Mouse (Mus musculus) midbrain, embryonic 15.5 days (tissue): Measurements from ENCODE around the gene Cacng1. TPM values are rescaled to one million over a fixed set of nuclear protein-coding genes. Genes with fewer than 3 reads are reported as not detected.

Experiments used
- ATAC-seq: fragments of 200-750 bp; cut with Nextera tagmentation; replicated peaks from 2 replicates; pipeline ENCODE4 v1.8.0; 2017; ENCODE audit warnings: moderate TSS enrichment
- H3K27ac ChIP-seq: fragments of 300-500 bp; sonication (generic); 2 replicates; pipeline ENCODE4 v1.5.1; 2015; ENCODE audit warnings: mild to moderate bottlenecking, inconsistent platforms
- H3K27me3 ChIP-seq: fragments of 300-500 bp; sonication (generic); replicated peaks from 2 replicates; pipeline ENCODE4 v1.6.1; 2015; ENCODE audit warnings: inconsistent platforms
- H3K36me3 ChIP-seq: fragments of 300-500 bp; sonication (generic); replicated peaks from 2 replicates; pipeline ENCODE4 v1.6.1; 2015; ENCODE audit warnings: inconsistent platforms
- H3K4me1 ChIP-seq: fragments of 300-500 bp; sonication (generic); 2 replicates; pipeline ENCODE4 v1.6.1; 2015; ENCODE audit warnings: inconsistent platforms
- H3K4me2 ChIP-seq: fragments of 300-500 bp; sonication (generic); 2 replicates; pipeline ENCODE4 v1.6.1; 2015; ENCODE audit warnings: inconsistent platforms, mild to moderate bottlenecking, moderate library complexity
- H3K4me3 ChIP-seq: fragments of 300-500 bp; sonication (generic); 2 replicates; pipeline ENCODE4 v1.5.1; 2015; ENCODE audit warnings: mild to moderate bottlenecking, inconsistent platforms
- H3K9ac ChIP-seq: fragments of 300-500 bp; sonication (generic); 2 replicates; pipeline ENCODE4 v1.6.1; 2015; ENCODE audit warnings: mild to moderate bottlenecking, inconsistent platforms
- H3K9me3 ChIP-seq: fragments of 300-500 bp; sonication (generic); 2 replicates; pipeline ENCODE4 v1.6.1; 2016; ENCODE audit warnings: inconsistent platforms
- WGBS: fragments of 180-500 bp; shearing (Covaris S2); methylation state at CpG from one replicate; pipeline ENCODE4 v1.1.7; 2015; ENCODE audit warnings: mixed read lengths; 5-methylcytosine and 5-hydroxymethylcytosine counted together
- polyA plus RNA-seq: library from polyadenylated mRNA; unstranded; fragments of >200 nt; fragmentation: Nextera tagmentation; extraction: Ambion mirVana; gene quantifications from 2 replicates; pipeline ENCODE4 v1.2.1, GENCODE M21; 2015

Cacng1 gene
- polyA plus RNA-seq, 1 experiment from 2014 or later = 0.22 TPM

GRCm38 (mm10) chr11:107731498-107731897, 15.2 kb upstream of the Cacng1 start:
- Histone ChIP-seq H3K36me3 (peaks cover 23% of the 10 kb centered on the region; the same call in 1 of the 2 replicates), H3K9me3 (no peaks in the 10 kb centered on the region), H3K4me1 (no peaks in the 10 kb centered on the region; the same call in 1 of the 2 replicates), H3K27me3 (no peaks in the 10 kb centered on the region), H3K9ac (no peak overlapping the region), H3K4me2 (no peak overlapping the region), H3K4me3 (no peak overlapping the region), H3K27ac (no peak overlapping the region)
- 95% methylated on average over 5 of the region's 5 CpGs for WGBS
- ATAC-seq = no peak

- H3K36me3 ChIP-seq = peaks cover 19% of the 10 kb centered on the region; the same call in 1 of the 2 replicates
- H3K27ac ChIP-seq = no peak overlapping the region
- no peak for ATAC-seq
- no peak overlapping the region for H3K4me2 ChIP-seq
- H3K9ac ChIP-seq = no peak overlapping the region
- H3K27me3 ChIP-seq = no peaks in the 10 kb centered on the region
- WGBS = 89% methylated on average over 4 of the region's 4 CpGs
- no peak overlapping the region for H3K4me3 ChIP-seq
- no peaks in the 10 kb centered on the region for H3K9me3 ChIP-seq
- H3K4me1 ChIP-seq = no peaks in the 10 kb centered on the region; the same call in 1 of the 2 replicates
These were observed 14.6 kb upstream of the Cacng1 start for GRCm38 (mm10) chr11:107730940-107731339.

GRCm38 (mm10) chr11:107729141-107729540, 12.8 kb upstream of the Cacng1 start:
- no peaks in the 10 kb centered on the region; the same call in 1 of the 2 replicates for H3K4me1 ChIP-seq
- no peaks in the 10 kb centered on the region for H3K27me3 ChIP-seq
- no peaks in the 10 kb centered on the region for H3K9me3 ChIP-seq
- WGBS = 81% methylated on average over 7 of the region's 7 CpGs
- ATAC-seq = no peak
- H3K4me2 ChIP-seq = no peak overlapping the region
- H3K27ac ChIP-seq = no peak overlapping the region
- peaks cover 4% of the 10 kb centered on the region; the same call in 1 of the 2 replicates for H3K36me3 ChIP-seq
- H3K4me3 ChIP-seq = no peak overlapping the region
- no peak overlapping the region for H3K9ac ChIP-seq

- Histone ChIP-seq H3K4me1 (no peaks in the 10 kb centered on the region; the same call in 1 of the 2 replicates), H3K27me3 (no peaks in the 10 kb centered on the region), H3K36me3 (no peaks in the 10 kb centered on the region), H3K27ac (no peak overlapping the region), H3K4me2 (no peak overlapping the region), H3K4me3 (no peak overlapping the region), H3K9ac (no peak overlapping the region), H3K9me3 (no peaks in the 10 kb centered on the region)
- ATAC-seq = no peak
- whole genome bisulfite sequencing = 74% methylated on average over 13 of the region's 13 CpGs
These were observed 11.9 kb upstream of the Cacng1 start for GRCm38 (mm10) chr11:107728073-107728863.

GRCm38 (mm10) chr11:107724603-107725002, 8.3 kb upstream of the Cacng1 start:
- Histone ChIP-seq H3K9me3 (no peaks in the 10 kb centered on the region), H3K27ac (no peak overlapping the region), H3K27me3 (no peaks in the 10 kb centered on the region), H3K9ac (no peak overlapping the region), H3K4me1 (no peaks in the 10 kb centered on the region; the same call in 1 of the 2 replicates), H3K4me3 (no peak overlapping the region), H3K36me3 (no peaks in the 10 kb centered on the region), H3K4me2 (no peak overlapping the region)
- no peak for ATAC-seq
- WGBS = 93% methylated on average over 8 of the region's 8 CpGs

- Histone ChIP-seq H3K27ac (no peak overlapping the region), H3K9me3 (no peaks in the 10 kb centered on the region), H3K4me1 (no peaks in the 10 kb centered on the region; the same call in 1 of the 2 replicates), H3K27me3 (no peaks in the 10 kb centered on the region), H3K4me3 (no peak overlapping the region), H3K9ac (no peak overlapping the region), H3K36me3 (no peaks in the 10 kb centered on the region), H3K4me2 (no peak overlapping the region)
- 81% methylated on average over 7 of the region's 7 CpGs for WGBS
- no peak for ATAC-seq
These were observed 4.7 kb upstream of the Cacng1 start for GRCm38 (mm10) chr11:107721057-107721456.

GRCm38 (mm10) chr11:107720264-107721021, 4.1 kb upstream of the Cacng1 start:
- H3K36me3 ChIP-seq = no peaks in the 10 kb centered on the region
- no peak for ATAC-seq
- WGBS = 86% methylated on average over 9 of the region's 9 CpGs

GRCm38 (mm10) chr11:107714368-107714767, 2.0 kb downstream of the Cacng1 start:
- 78% methylated on average over 7 of the region's 7 CpGs for WGBS
- Histone ChIP-seq H3K4me2 (no peak overlapping the region), H3K9ac (no peak overlapping the region), H3K27me3 (no peaks in the 10 kb centered on the region), H3K27ac (no peak overlapping the region), H3K4me3 (no peak overlapping the region), H3K36me3 (no peaks in the 10 kb centered on the region), H3K9me3 (no peaks in the 10 kb centered on the region), H3K4me1 (no peaks in the 10 kb centered on the region; the same call in 1 of the 2 replicates)
- ATAC-seq = no peak

More at GRCm38 (mm10) chr11:107720264-107721021, 4.1 kb upstream of the Cacng1 start:
- Histone ChIP-seq H3K27me3 (no peaks in the 10 kb centered on the region), H3K4me2 (no peak overlapping the region), H3K4me3 (no peak overlapping the region), H3K9ac (no peak overlapping the region), H3K27ac (no peak overlapping the region), H3K4me1 (no peaks in the 10 kb centered on the region; the same call in 1 of the 2 replicates), H3K9me3 (no peaks in the 10 kb centered on the region)

- Histone ChIP-seq H3K27ac (no peak overlapping the region), H3K27me3 (no peaks in the 10 kb centered on the region), H3K9me3 (no peaks in the 10 kb centered on the region), H3K4me2 (no peak overlapping the region), H3K4me1 (peaks cover 14% of the 10 kb centered on the region; the same call in 1 of the 2 replicates), H3K4me3 (no peak overlapping the region), H3K36me3 (no peaks in the 10 kb centered on the region), H3K9ac (no peak overlapping the region)
- ATAC-seq = no peak
- 84% methylated on average over 3 of the region's 3 CpGs for WGBS
These were observed 5.9 kb downstream of the Cacng1 start for GRCm38 (mm10) chr11:107710379-107710778.

GRCm38 (mm10) chr11:107707897-107708610, 8.3 kb downstream of the Cacng1 start:
- peaks cover 30% of the 10 kb centered on the region; the same call in 1 of the 2 replicates for H3K4me1 ChIP-seq
- no peaks in the 10 kb centered on the region for H3K9me3 ChIP-seq
- no peak overlapping the region for H3K4me3 ChIP-seq
- H3K27me3 ChIP-seq = peaks cover 7% of the 10 kb centered on the region; the same call in 1 of the 2 replicates
- H3K27ac ChIP-seq = no peak overlapping the region
- peak overlapping the region; percentile 21; the same call in 1 of the 2 replicates for H3K4me2 ChIP-seq
- no peak overlapping the region for H3K9ac ChIP-seq
- ATAC-seq = no peak; the same call in 1 of the 2 replicates
- H3K36me3 ChIP-seq = no peaks in the 10 kb centered on the region
- 12% methylated on average over 20 of the region's 20 CpGs for WGBS

GRCm38 (mm10) chr11:107705476-107706074, 10.7 kb downstream of the Cacng1 start:
- Histone ChIP-seq H3K36me3 (no peaks in the 10 kb centered on the region), H3K4me3 (no peak overlapping the region), H3K4me2 (no peak overlapping the region), H3K9me3 (no peaks in the 10 kb centered on the region), H3K4me1 (peaks cover 30% of the 10 kb centered on the region; the same call in 1 of the 2 replicates), H3K9ac (no peak overlapping the region), H3K27ac (no peak overlapping the region), H3K27me3 (peaks cover 7% of the 10 kb centered on the region; the same call in 1 of the 2 replicates)
- WGBS = 59% methylated on average over 11 of the region's 11 CpGs
- no peak for ATAC-seq
